Mouse (Mus musculus) neural tube, embryonic 15.5 days (tissue): ENCODE data around the gene Txndc17. TPM values are rescaled to one million over a fixed set of nuclear protein-coding genes. Genes with fewer than 3 reads are reported as not detected.
"Not testable (repeated sequence)": the region's sequence is repeated elsewhere in the genome, so short reads cannot be mapped to it uniquely, and the experiment has no call there.

Experiments used
- ATAC-seq: fragments of 200-750 bp; cut with Nextera tagmentation; 2 replicates; pipeline ENCODE4 v1.8.0; 2017; ENCODE audit warnings: mild to moderate bottlenecking, moderate TSS enrichment, moderate library complexity; ENCODE audit not compliant: low FRiP score
- H3K27ac ChIP-seq: fragments of 300-500 bp; sonication (generic); replicated peaks from 2 replicates; pipeline ENCODE4 v1.5.1; 2015; ENCODE audit warnings: mild to moderate bottlenecking, inconsistent platforms
- H3K27me3 ChIP-seq: fragments of 300-500 bp; sonication (generic); replicated peaks from 2 replicates; pipeline ENCODE4 v1.6.1; 2015; ENCODE audit warnings: inconsistent platforms
- H3K36me3 ChIP-seq: fragments of 300-500 bp; sonication (generic); 2 replicates; pipeline ENCODE4 v1.6.1; 2015; ENCODE audit warnings: inconsistent platforms
- H3K4me1 ChIP-seq: fragments of 300-500 bp; sonication (generic); 2 replicates; pipeline ENCODE4 v1.6.1; 2015; ENCODE audit warnings: inconsistent platforms
- H3K4me2 ChIP-seq: fragments of 300-500 bp; sonication (generic); 2 replicates; pipeline ENCODE4 v1.6.1; 2015; ENCODE audit warnings: inconsistent platforms, mild to moderate bottlenecking, moderate library complexity
- H3K4me3 ChIP-seq: fragments of 300-500 bp; sonication (generic); replicated peaks from 2 replicates; pipeline ENCODE4 v1.5.1; 2015; ENCODE audit warnings: mild to moderate bottlenecking, inconsistent platforms
- H3K9ac ChIP-seq: fragments of 300-500 bp; sonication (generic); replicated peaks from 2 replicates; pipeline ENCODE4 v1.6.1; 2015; ENCODE audit warnings: mild to moderate bottlenecking, inconsistent platforms
- H3K9me3 ChIP-seq: fragments of 300-500 bp; sonication (generic); replicated peaks from 2 replicates; pipeline ENCODE4 v1.6.1; 2016; ENCODE audit warnings: inconsistent platforms
- WGBS: fragments of 180-500 bp; shearing (Covaris S2); methylation state at CpG from one replicate; pipeline ENCODE4 v1.1.7; 2015; ENCODE audit warnings: mixed read lengths; 5-methylcytosine and 5-hydroxymethylcytosine counted together
- polyA plus RNA-seq: library from polyadenylated mRNA; unstranded; fragments of >200 nt; fragmentation: Nextera tagmentation; extraction: Ambion mirVana; gene quantifications from 2 replicates; pipeline ENCODE4 v1.2.1, GENCODE M21; 2015

Gene Txndc17
- polyA plus RNA-seq: 162 and 174 TPM in 2 replicates

DNA sequence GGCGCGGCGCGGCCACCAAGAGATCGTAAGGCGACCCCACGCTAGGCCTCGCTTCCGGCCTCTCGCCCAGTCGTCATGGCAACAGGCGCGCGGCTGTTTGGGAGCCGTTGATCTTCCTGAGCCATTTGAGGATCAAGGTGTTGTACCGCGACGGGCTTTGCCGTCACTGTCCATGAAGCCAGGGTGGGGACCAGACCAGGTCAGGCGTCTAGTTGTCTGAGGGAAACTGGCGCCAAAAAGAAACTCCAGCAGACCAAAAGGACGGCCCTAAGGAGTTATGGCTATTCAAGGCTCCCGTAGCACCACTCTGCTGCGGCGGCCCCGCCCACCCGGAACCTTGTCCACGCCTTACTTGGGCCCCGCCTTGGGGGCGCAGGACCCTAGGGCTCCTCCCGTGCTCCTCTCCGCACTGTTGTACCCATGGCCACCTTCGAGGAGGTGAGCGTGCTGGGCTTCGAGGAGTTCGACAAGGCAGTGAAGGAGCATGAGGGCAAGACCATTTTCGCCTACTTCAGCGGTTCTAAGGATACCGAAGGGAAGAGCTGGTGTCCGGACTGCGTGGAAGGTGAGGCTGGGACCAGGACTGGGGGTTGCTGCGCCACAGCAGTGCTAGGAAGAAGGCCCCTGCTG is at the start of gene Txndc17, which contains the start of gene 4933427D14Rik:
Gene Txndc17, plus strand, starts transcription at position 344 of the 630 bp plus-strand sequence.
Gene 4933427D14Rik, minus strand, starts transcription at position 256 of the 630 bp plus-strand sequence.
- ATAC-seq: peak; percentile 92
- Histone ChIP-seq H3K9ac (peak within 1 kb of the TSS; percentile 87), H3K4me3 (peak within 1 kb of the TSS; percentile 84), H3K27ac (peak within 1 kb of the TSS; percentile 82), H3K9me3 (no peaks in the 10 kb centered on the region), H3K27me3 (no peaks in the 10 kb centered on the region), H3K4me2 (peak within 1 kb of the TSS; percentile 86), H3K36me3 (peaks cover 21% of the 10 kb centered on the region), H3K4me1 (peaks cover 38% of the 10 kb centered on the region)
- WGBS: under 1% methylated on average over 42 of the region's 42 CpGs

DNA sequence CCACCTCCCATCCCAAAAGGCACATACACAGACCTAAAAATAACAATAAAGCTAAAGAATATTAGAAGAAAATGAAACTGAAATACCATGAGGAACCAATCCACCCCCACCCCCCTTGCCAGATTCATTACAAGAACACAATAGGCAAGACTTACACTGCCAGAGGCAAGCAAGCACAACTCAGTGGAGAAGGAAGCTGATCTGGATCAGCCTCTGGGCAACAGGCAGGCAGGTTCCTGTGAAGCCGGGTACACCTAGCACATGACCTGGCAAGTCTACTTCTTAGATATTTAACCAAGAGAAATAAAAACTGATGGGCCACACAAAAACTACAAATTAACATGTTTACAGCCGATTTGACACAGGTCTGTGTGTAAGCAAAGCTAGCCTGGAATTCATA is 44.1 kb upstream of the Txndc17 start:
- Histone ChIP-seq H3K36me3 (peaks cover 70% of the 10 kb centered on the region), H3K9me3 (no peaks in the 10 kb centered on the region)
- WGBS: 94% methylated on average over 2 of the region's 2 CpGs

DNA sequence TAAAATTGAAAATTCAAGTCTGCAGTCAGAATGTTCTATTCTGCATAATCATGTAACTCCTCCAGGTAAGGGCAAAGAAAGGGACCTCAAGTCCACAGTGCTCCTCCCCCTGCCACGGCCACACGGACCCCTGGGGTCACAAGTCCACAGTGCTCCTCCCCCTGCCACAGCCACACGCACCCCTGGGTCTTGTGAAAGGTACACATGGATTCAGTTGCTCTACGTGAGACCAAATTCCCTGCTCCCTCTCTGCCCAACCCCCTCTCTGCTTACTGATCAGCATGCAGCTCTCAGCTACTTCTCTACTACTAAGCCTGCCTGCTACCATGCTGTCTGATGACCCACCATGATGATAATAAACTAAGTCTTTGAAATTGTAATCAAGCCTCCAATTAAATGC is 37.5 kb upstream of the Txndc17 start:
- Histone ChIP-seq H3K4me3 (no peak overlapping the region), H3K27ac (no peak overlapping the region), H3K4me2 (no peak overlapping the region), H3K36me3 (peaks cover 80% of the 10 kb centered on the region), H3K27me3 (no peaks in the 10 kb centered on the region), H3K9ac (no peak overlapping the region), H3K4me1 (no peaks in the 10 kb centered on the region), H3K9me3 (no peaks in the 10 kb centered on the region)
- WGBS: 93% methylated on average over 4 of the region's 4 CpGs
- ATAC-seq: no peak

More for the DNA sequence above, 44.1 kb upstream of the Txndc17 start:
- no peak overlapping the region for H3K4me2 ChIP-seq
- H3K4me1 ChIP-seq: no peaks in the 10 kb centered on the region
- no peaks in the 10 kb centered on the region for H3K27me3 ChIP-seq
- ATAC-seq: no peak
- no peak overlapping the region for H3K27ac ChIP-seq
- H3K4me3 ChIP-seq: no peak overlapping the region
- H3K9ac ChIP-seq: no peak overlapping the region

GRCm38 (mm10) chr11:72171906-72172305 is 35.4 kb upstream of the Txndc17 start:
- not testable (repeated sequence) for H3K27me3 ChIP-seq, H3K9ac ChIP-seq, H3K4me1 ChIP-seq, H3K4me3 ChIP-seq, H3K4me2 ChIP-seq, H3K27ac ChIP-seq, ATAC-seq, H3K9me3 ChIP-seq
- H3K36me3 ChIP-seq: peaks cover 74% of the 10 kb centered on the region
- whole genome bisulfite sequencing: 42% methylated on average over 4 of the region's 4 CpGs

DNA sequence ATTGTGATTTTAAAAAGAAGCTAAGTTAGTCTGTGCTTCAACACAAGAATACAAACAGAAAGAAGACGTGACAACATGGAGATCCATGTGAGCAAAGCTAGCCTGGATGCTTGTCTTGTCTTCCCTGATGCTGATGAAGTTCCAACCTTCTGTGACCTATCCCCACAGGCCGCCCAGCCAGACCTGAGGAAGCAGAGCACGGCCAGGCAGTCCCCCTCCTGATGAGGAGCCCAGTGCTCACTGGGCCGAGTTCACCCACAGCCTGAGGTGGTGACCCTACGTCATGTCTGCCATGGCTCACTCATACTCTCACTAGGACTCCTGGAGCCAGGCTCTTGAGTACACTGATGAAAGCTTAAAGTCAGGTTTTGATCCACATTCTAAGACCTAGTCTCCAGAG is 33.8 kb upstream of the Txndc17 start:
- no peaks in the 10 kb centered on the region for H3K4me1 ChIP-seq
- H3K9ac ChIP-seq: no peak overlapping the region
- H3K27ac ChIP-seq: no peak overlapping the region
- H3K4me2 ChIP-seq: no peak overlapping the region
- H3K27me3 ChIP-seq: no peaks in the 10 kb centered on the region
- WGBS: 89% methylated on average over 5 of the region's 5 CpGs
- H3K9me3 ChIP-seq: no peaks in the 10 kb centered on the region
- no peak overlapping the region for H3K4me3 ChIP-seq
- peaks cover 77% of the 10 kb centered on the region for H3K36me3 ChIP-seq
- ATAC-seq: no peak

DNA sequence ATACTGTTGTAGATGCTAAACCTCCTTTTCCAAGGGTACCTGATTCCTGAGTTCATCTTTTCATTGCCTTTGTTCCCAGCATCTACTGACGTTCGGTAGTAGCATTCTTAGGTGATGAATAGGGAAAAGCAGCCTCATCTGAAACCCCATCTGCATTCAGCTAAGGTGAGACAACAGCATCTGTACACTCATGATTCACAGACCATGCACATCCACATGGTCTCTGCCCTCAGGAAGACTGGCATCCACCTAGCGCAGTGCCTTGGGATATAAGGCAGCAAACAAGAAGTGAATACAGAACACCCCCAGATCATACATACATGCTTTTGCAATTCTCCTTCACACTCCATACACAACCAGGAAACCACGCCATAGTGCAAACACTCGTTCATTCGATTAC is 32.6 kb upstream of the Txndc17 start:
- H3K9me3 ChIP-seq: no peaks in the 10 kb centered on the region
- H3K36me3 ChIP-seq: peaks cover 74% of the 10 kb centered on the region
- no peak for ATAC-seq
- H3K9ac ChIP-seq: no peak overlapping the region
- no peak overlapping the region for H3K27ac ChIP-seq
- H3K27me3 ChIP-seq: no peaks in the 10 kb centered on the region
- no peaks in the 10 kb centered on the region for H3K4me1 ChIP-seq
- no peak overlapping the region for H3K4me3 ChIP-seq
- 89% methylated on average over 6 of the region's 6 CpGs for WGBS
- no peak overlapping the region for H3K4me2 ChIP-seq

DNA sequence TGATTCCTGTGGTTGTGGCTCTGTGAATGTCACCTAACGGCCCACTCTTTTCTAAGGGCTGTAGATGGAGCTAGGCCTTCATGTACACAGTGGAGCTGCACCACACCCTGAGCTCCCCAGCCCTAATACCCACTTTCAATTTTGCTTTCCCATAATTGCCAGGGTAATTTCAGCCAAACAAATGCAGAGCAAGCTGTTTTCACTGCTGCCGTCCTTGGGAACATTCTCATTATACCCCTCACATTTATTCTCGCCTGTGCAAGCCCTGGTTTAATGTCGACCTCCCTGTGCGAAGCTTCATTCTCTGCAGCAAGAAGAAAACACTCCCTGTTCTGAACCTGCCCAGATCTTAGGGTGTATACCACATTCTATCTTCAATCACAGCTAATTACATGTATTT is 31.4 kb upstream of the Txndc17 start:
- Histone ChIP-seq H3K4me2 (no peak overlapping the region), H3K36me3 (peaks cover 67% of the 10 kb centered on the region), H3K4me1 (no peaks in the 10 kb centered on the region), H3K27ac (no peak overlapping the region), H3K27me3 (no peaks in the 10 kb centered on the region), H3K9ac (no peak overlapping the region), H3K4me3 (no peak overlapping the region), H3K9me3 (no peaks in the 10 kb centered on the region)
- WGBS: 57% methylated on average over 5 of the region's 5 CpGs
- no peak for ATAC-seq

DNA sequence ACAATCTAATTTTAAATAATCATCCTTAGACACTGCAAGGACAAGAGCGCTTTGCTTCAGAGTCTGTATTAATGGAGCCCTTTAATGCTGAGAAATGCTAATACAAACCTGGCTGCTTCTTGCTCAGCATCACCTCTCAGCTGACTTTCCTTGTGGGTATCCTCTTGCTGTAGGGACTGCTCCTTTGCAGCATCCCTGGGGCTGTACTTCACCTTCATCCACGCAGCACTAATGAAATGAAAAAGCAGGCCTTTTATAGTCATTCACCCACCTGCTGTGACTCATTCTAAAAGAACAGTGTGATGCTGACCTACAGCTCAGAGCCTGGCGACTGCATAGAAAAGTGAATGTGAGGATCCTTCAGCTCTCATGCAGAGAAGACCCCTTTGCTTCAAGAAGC is 30.8 kb upstream of the Txndc17 start:
- no peak overlapping the region for H3K9ac ChIP-seq
- ATAC-seq: no peak
- WGBS: 26% methylated on average over 3 of the region's 3 CpGs
- H3K36me3 ChIP-seq: peaks cover 71% of the 10 kb centered on the region
- H3K27me3 ChIP-seq: no peaks in the 10 kb centered on the region
- no peak overlapping the region for H3K4me3 ChIP-seq
- H3K9me3 ChIP-seq: no peaks in the 10 kb centered on the region
- H3K4me2 ChIP-seq: no peak overlapping the region
- no peaks in the 10 kb centered on the region for H3K4me1 ChIP-seq
- H3K27ac ChIP-seq: no peak overlapping the region

GRCm38 (mm10) chr11:72180556-72180955 is 26.8 kb upstream of the Txndc17 start:
- no peaks in the 10 kb centered on the region for H3K4me1 ChIP-seq
- no peaks in the 10 kb centered on the region for H3K9me3 ChIP-seq
- H3K9ac ChIP-seq: no peak overlapping the region
- 90% methylated on average over 5 of the region's 5 CpGs for WGBS
- ATAC-seq: no peak
- no peak overlapping the region for H3K4me2 ChIP-seq
- H3K27ac ChIP-seq: no peak overlapping the region
- peaks cover 48% of the 10 kb centered on the region for H3K36me3 ChIP-seq
- no peak overlapping the region for H3K4me3 ChIP-seq
- no peaks in the 10 kb centered on the region for H3K27me3 ChIP-seq

- 81% methylated on average over 4 of the region's 4 CpGs for WGBS
- Histone ChIP-seq H3K9me3 (no peaks in the 10 kb centered on the region), H3K4me2 (no peak overlapping the region), H3K4me3 (no peak overlapping the region), H3K27me3 (no peaks in the 10 kb centered on the region), H3K36me3 (peaks cover 51% of the 10 kb centered on the region), H3K9ac (no peak overlapping the region), H3K4me1 (no peaks in the 10 kb centered on the region), H3K27ac (no peak overlapping the region)
- no peak for ATAC-seq
These were observed 26.2 kb upstream of the Txndc17 start for GRCm38 (mm10) chr11:72181136-72181535.

DNA sequence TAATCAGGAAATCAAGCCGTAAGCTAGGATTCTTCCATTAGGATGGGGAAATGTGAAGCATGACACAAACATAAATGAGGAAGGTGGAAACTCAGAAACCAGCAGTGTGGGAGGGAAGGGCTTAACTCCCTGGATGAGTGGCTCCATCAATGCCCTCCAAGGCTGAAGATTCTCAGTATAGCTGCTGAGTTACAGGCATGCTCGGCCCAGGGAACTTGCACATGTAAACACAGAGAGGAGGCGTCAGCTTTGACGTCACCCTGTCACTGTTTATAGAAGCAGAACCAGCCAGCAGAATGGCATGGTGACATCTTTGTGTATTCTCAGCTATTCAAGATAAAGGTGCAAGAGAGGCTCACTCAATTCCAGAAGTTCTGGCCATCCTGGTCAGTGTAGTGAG is 23.1 kb upstream of the Txndc17 start:
- Histone ChIP-seq H3K4me2 (no peak overlapping the region), H3K9ac (no peak overlapping the region), H3K36me3 (peaks cover 51% of the 10 kb centered on the region), H3K4me1 (no peaks in the 10 kb centered on the region), H3K4me3 (no peak overlapping the region), H3K27me3 (no peaks in the 10 kb centered on the region), H3K27ac (no peak overlapping the region), H3K9me3 (no peaks in the 10 kb centered on the region)
- WGBS: 95% methylated on average over 4 of the region's 4 CpGs
- ATAC-seq: no peak

DNA sequence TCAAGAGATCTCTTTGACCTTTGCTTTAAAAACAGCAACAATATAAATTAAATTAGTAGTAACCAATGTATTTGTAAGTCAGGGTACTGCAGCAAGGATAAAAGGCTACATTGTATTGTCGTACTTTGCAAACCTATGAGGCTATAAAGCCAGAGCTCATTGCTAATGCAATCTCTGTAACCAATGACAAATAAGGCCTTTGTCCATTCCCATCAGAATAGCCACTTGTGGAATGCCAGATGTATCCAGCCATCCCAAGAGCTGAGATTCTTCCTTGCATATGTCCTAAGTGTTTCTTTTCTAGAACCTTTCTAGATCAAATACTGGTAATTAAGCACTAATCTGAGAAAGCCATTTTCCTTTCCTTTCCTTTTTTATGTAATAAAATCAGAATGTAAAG is 16.5 kb upstream of the Txndc17 start:
- H3K36me3 ChIP-seq: peaks cover 57% of the 10 kb centered on the region
- no peak overlapping the region for H3K9ac ChIP-seq
- no peak overlapping the region for H3K4me2 ChIP-seq
- no peaks in the 10 kb centered on the region for H3K4me1 ChIP-seq
- no peak for ATAC-seq
- H3K4me3 ChIP-seq: no peak overlapping the region
- H3K9me3 ChIP-seq: no peaks in the 10 kb centered on the region
- no peaks in the 10 kb centered on the region for H3K27me3 ChIP-seq
- H3K27ac ChIP-seq: no peak overlapping the region
- 64% methylated on average over 1 of the region's 1 CpGs for WGBS
